Mouse (Mus musculus) liver, embryonic 15.5 days (tissue): ENCODE results near the gene Kcnj3. TPM values are rescaled to one million over a fixed set of nuclear protein-coding genes. Genes with fewer than 3 reads are reported as not detected.
A peak's percentile ranks its signal among the peaks of the same experiment; 100 is the strongest.

Experiments
- ATAC-seq: fragments of 200-750 bp; cut with Nextera tagmentation; 2 replicates; pipeline ENCODE4 v1.8.0; 2017; ENCODE audit warnings: moderate number of reproducible peaks, mild to moderate bottlenecking, moderate library complexity; ENCODE audit not compliant: insufficient read depth
- H3K27ac ChIP-seq: fragments of 300-500 bp; sonication (generic); replicated peaks from 2 replicates; pipeline ENCODE4 v1.5.1; 2015; ENCODE audit warnings: mild to moderate bottlenecking, inconsistent platforms
- H3K27me3 ChIP-seq: fragments of 300-500 bp; sonication (generic); 2 replicates; pipeline ENCODE4 v1.6.1; 2015; ENCODE audit warnings: mild to moderate bottlenecking, inconsistent platforms
- H3K36me3 ChIP-seq: fragments of 300-500 bp; sonication (generic); replicated peaks from 2 replicates; pipeline ENCODE4 v1.6.1; 2015; ENCODE audit warnings: moderate library complexity, mild to moderate bottlenecking, inconsistent platforms
- H3K4me1 ChIP-seq: fragments of 300-500 bp; sonication (generic); replicated peaks from 2 replicates; pipeline ENCODE4 v1.6.1; 2015; ENCODE audit warnings: inconsistent platforms
- H3K4me2 ChIP-seq: fragments of 300-500 bp; sonication (generic); 2 replicates; pipeline ENCODE4 v1.6.1; 2015; ENCODE audit warnings: moderate library complexity, mild to moderate bottlenecking, inconsistent platforms
- H3K4me3 ChIP-seq: fragments of 300-500 bp; sonication (generic); replicated peaks from 2 replicates; pipeline ENCODE4 v1.5.1; 2015; ENCODE audit warnings: mild to moderate bottlenecking, inconsistent platforms
- H3K9ac ChIP-seq: fragments of 300-500 bp; sonication (generic); 2 replicates; pipeline ENCODE4 v1.6.1; 2015; ENCODE audit warnings: moderate library complexity, mild to moderate bottlenecking, inconsistent platforms
- H3K9me3 ChIP-seq: fragments of 300-500 bp; sonication (generic); replicated peaks from 2 replicates; pipeline ENCODE4 v1.6.1; 2016; ENCODE audit warnings: inconsistent platforms
- WGBS: fragments of 180-500 bp; shearing (Covaris S2); methylation state at CpG from one replicate; pipeline ENCODE4 v1.1.7; 2015; ENCODE audit warnings: mixed read lengths; ENCODE audit not compliant: insufficient replicate concordance; 5-methylcytosine and 5-hydroxymethylcytosine counted together
- polyA plus RNA-seq: library from polyadenylated mRNA; unstranded; fragments of >200 nt; fragmentation: Nextera tagmentation; extraction: Ambion mirVana; gene quantifications from 2 replicates; pipeline ENCODE4 v1.2.1, GENCODE M21; 2015

Gene Kcnj3
- not detected in 2 replicates for polyA plus RNA-seq

- Histone ChIP-seq H3K9me3 (no peaks in the 10 kb centered on the region), H3K27ac (no peak within 1 kb of the TSS), H3K36me3 (no peaks in the 10 kb centered on the region), H3K27me3 (peaks cover 32% of the 10 kb centered on the region), H3K4me3 (no peak within 1 kb of the TSS), H3K4me2 (0 out of 2 replicates have a peak within 1 kb of the TSS, but pooled peaks have one; percentile 25), H3K4me1 (no peaks in the 10 kb centered on the region), H3K9ac (no peak within 1 kb of the TSS)
- no peak for ATAC-seq
- 3% methylated on average over 20 of the region's 20 CpGs for WGBS
Observed at GRCm38 (mm10) chr2:55435721-55436260, at the start of gene Kcnj3. TSS of gene Kcnj3 (plus strand) at chr2:55435970.

DNA sequence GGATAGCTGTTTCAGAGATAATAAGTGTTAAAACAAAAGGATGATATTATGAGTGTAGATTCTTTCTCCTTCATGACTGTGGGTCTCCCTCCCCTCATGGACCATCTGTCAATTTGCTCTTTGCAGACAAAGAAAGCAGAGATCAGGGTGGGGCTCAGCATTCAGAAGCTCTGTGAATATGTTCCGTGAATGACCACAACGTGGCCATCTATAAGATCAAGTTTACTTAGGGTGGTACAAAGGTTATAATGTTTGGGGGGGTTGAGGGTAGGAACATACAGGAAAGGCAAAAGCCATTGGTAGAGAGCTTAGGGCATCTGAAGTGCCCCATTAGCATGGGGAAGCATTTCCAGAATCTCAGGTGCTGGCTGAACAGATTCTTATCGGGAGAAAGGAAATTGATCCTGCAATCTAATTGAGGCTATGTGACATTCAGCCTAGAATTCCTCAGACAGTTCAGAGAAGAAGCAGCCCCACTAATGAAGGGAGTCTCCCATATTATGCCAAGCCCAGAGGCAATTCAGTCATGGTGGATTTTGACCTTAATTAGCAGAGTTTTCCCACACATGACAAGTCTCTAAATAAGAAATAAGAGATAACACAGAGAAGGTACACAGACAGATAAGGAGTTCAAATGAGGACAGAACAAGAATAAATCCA, 45.3 kb upstream of the Kcnj3 start:
- no peak overlapping the region for H3K4me2 ChIP-seq
- 65% methylated on average over 3 of the region's 3 CpGs for WGBS
- no peak for ATAC-seq
- H3K36me3 ChIP-seq, result no peaks in the 10 kb centered on the region
- no peak overlapping the region for H3K9ac ChIP-seq
- H3K4me1 ChIP-seq, result no peaks in the 10 kb centered on the region
- no peaks in the 10 kb centered on the region for H3K9me3 ChIP-seq
- H3K27me3 ChIP-seq, result no peaks in the 10 kb centered on the region
- H3K4me3 ChIP-seq, result no peak overlapping the region
- H3K27ac ChIP-seq, result no peak overlapping the region

GRCm38 (mm10) chr2:55405307-55405706, 30.5 kb upstream of the Kcnj3 start:
- no peak for ATAC-seq
- Histone ChIP-seq H3K9me3 (no peaks in the 10 kb centered on the region), H3K27ac (no peak overlapping the region), H3K4me3 (no peak overlapping the region), H3K4me2 (no peak overlapping the region), H3K27me3 (no peaks in the 10 kb centered on the region), H3K36me3 (no peaks in the 10 kb centered on the region), H3K4me1 (no peaks in the 10 kb centered on the region), H3K9ac (no peak overlapping the region)
- WGBS, result 53% methylated on average over 1 of the region's 1 CpGs

- Histone ChIP-seq H3K4me3 (no peak overlapping the region), H3K27ac (no peak overlapping the region), H3K27me3 (no peaks in the 10 kb centered on the region), H3K36me3 (no peaks in the 10 kb centered on the region), H3K4me2 (no peak overlapping the region), H3K9ac (no peak overlapping the region), H3K9me3 (no peaks in the 10 kb centered on the region), H3K4me1 (no peaks in the 10 kb centered on the region)
- ATAC-seq, result no peak
- WGBS, result 31% methylated on average over 2 of the region's 2 CpGs
Observed at GRCm38 (mm10) chr2:55427633-55428032, 8.1 kb upstream of the Kcnj3 start.

GRCm38 (mm10) chr2:55432104-55432503, 3.7 kb upstream of the Kcnj3 start:
- no peak overlapping the region for H3K4me3 ChIP-seq
- no peak overlapping the region for H3K9ac ChIP-seq
- peaks cover 23% of the 10 kb centered on the region for H3K27me3 ChIP-seq
- H3K27ac ChIP-seq, result no peak overlapping the region
- ATAC-seq, result no peak
- 55% methylated on average over 4 of the region's 4 CpGs for WGBS
- H3K4me2 ChIP-seq, result no peak overlapping the region
- H3K36me3 ChIP-seq, result no peaks in the 10 kb centered on the region
- H3K9me3 ChIP-seq, result no peaks in the 10 kb centered on the region
- H3K4me1 ChIP-seq, result no peaks in the 10 kb centered on the region

DNA sequence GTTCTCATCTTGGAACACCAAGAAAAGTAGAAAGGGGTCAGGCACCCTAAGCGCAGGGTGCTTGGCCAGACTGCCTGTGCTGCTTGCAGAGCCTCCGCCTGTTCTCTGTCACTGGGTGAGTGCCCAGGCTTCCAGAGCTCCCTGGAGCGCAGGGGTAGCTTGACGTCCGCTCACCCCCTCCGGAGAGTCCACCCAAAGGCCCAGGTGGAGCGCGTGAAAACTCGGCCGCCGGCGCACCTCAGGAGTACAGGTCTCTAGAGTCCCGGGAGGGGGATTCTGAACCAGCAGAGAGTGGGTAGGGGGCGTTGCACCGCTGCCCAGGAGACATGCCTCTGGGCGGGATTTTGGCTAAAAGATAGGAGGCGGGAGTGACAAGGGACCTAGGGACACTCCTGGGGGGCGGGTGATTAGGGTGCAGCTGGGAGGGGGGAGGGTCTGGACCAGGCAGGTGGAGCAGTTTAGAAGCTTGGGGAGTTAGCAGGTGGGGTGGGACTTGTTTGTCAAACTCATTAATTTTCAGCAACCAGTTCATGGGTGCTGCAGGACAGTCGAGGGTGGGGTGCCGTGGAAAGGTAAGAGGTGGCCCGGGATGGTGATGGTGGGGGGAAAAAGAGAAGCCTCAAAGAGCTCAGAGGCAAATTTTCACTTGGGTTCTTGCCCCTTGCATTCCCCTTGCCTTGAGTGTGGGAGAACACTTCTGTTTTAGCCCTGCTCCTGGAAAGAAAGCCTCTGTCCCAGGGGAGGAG, 664 bp downstream of the Kcnj3 start:
- Histone ChIP-seq H3K36me3 (no peaks in the 10 kb centered on the region), H3K27ac (no peak overlapping the region), H3K9me3 (no peaks in the 10 kb centered on the region), H3K4me2 (peak overlapping the region; percentile 25), H3K27me3 (peaks cover 32% of the 10 kb centered on the region), H3K9ac (no peak overlapping the region), H3K4me3 (no peak overlapping the region), H3K4me1 (no peaks in the 10 kb centered on the region)
- ATAC-seq, result no peak
- WGBS, result 4% methylated on average over 21 of the region's 21 CpGs

DNA sequence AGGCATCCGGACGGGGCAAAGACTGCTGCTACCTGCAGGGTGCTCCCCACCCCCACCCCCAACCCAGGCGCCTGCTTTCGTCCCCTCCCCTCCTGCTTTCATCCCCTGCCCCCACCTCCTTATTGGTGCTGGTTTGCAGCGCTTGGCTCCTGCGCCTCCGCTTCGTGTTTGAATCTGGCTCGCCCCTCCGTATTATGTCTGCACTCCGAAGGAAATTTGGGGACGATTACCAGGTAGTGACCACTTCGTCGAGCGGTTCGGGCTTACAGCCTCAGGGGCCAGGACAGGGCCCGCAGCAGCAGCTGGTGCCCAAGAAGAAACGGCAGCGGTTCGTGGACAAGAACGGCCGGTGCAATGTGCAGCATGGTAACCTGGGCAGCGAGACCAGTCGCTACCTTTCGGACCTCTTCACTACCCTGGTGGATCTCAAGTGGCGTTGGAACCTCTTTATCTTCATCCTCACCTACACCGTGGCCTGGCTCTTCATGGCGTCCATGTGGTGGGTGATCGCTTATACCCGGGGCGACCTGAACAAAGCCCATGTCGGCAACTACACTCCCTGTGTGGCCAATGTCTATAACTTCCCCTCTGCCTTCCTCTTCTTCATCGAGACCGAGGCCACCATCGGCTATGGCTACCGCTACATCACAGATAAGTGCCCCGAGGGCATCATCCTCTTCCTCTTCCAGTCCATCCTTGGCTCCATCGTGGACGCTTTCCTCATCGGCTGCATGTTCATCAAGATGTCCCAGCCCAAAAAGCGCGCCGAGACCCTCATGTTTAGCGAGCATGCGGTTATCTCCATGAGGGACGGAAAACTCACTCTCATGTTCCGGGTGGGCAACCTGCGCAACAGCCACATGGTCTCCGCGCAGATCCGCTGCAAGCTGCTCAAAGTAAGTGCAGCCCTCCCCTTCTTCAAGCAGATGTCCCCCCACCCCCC, 1.5 kb downstream of the Kcnj3 start:
- H3K9ac ChIP-seq, result no peak overlapping the region
- H3K27ac ChIP-seq, result no peak overlapping the region
- ATAC-seq, result no peak
- peak overlapping the region; percentile 25 for H3K4me2 ChIP-seq
- H3K4me1 ChIP-seq, result no peaks in the 10 kb centered on the region
- 2% methylated on average over 51 of the region's 51 CpGs for WGBS
- H3K36me3 ChIP-seq, result no peaks in the 10 kb centered on the region
- peaks cover 32% of the 10 kb centered on the region for H3K27me3 ChIP-seq
- H3K4me3 ChIP-seq, result no peak overlapping the region
- H3K9me3 ChIP-seq, result no peaks in the 10 kb centered on the region

GRCm38 (mm10) chr2:55437977-55438376, 2.2 kb downstream of the Kcnj3 start:
- no peaks in the 10 kb centered on the region for H3K9me3 ChIP-seq
- H3K27me3 ChIP-seq, result peaks cover 32% of the 10 kb centered on the region
- H3K4me2 ChIP-seq, result no peak overlapping the region
- H3K4me3 ChIP-seq, result no peak overlapping the region
- H3K9ac ChIP-seq, result no peak overlapping the region
- no peaks in the 10 kb centered on the region for H3K4me1 ChIP-seq
- no peaks in the 10 kb centered on the region for H3K36me3 ChIP-seq
- WGBS, result 17% methylated on average over 1 of the region's 1 CpGs
- H3K27ac ChIP-seq, result no peak overlapping the region
- no peak for ATAC-seq

DNA sequence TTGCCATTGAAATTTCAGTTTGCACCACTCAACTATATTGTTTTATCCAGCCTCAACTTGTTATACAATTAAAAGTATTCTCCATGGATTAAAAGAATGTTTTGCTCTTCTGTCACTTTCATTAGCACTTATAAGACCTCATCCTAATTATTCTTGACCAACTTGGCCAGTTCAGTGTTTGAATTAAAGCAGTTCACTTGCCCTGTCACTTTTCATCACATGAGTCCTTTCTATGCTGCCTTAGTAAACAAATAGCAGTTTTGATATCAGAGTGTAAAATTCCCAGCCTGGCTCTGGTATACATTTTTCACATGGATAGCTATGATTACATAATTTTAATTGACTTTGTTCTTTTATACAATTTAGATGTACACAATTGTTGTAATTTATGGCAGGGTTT, 3.4 kb downstream of the Kcnj3 start:
- H3K4me1 ChIP-seq, result no peaks in the 10 kb centered on the region
- H3K9me3 ChIP-seq, result no peaks in the 10 kb centered on the region
- H3K4me2 ChIP-seq, result no peak overlapping the region
- no peak for ATAC-seq
- H3K9ac ChIP-seq, result no peak overlapping the region
- H3K36me3 ChIP-seq, result no peaks in the 10 kb centered on the region
- H3K27ac ChIP-seq, result no peak overlapping the region
- H3K4me3 ChIP-seq, result no peak overlapping the region
- H3K27me3 ChIP-seq, result peaks cover 32% of the 10 kb centered on the region

DNA sequence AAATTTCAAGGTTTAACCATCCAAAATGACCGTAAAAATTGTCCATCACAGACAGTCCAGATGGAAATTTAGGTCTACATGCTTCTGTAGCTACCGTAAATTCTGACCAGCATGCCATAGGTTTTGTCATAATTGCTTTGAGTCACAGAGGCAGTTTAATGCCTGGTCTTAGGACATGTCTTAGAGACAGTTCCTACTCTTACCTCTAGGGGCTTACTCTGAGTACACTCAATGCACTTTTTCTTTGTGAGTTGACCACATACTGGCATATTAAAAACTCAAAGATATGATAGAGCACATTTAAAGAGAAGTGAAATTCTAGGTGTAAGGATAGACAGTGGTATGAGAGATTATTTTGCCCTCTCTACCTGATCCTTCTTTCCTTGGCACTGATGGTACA, 6.2 kb downstream of the Kcnj3 start:
- no peak overlapping the region for H3K9ac ChIP-seq
- no peak for ATAC-seq

GRCm38 (mm10) chr2:55447298-55447697, 11.5 kb downstream of the Kcnj3 start:
- no peak for ATAC-seq
- Histone ChIP-seq H3K9me3 (no peaks in the 10 kb centered on the region), H3K9ac (no peak overlapping the region), H3K27ac (no peak overlapping the region), H3K36me3 (no peaks in the 10 kb centered on the region), H3K27me3 (no peaks in the 10 kb centered on the region), H3K4me2 (no peak overlapping the region), H3K4me1 (no peaks in the 10 kb centered on the region), H3K4me3 (no peak overlapping the region)

More for the DNA sequence above, 6.2 kb downstream of the Kcnj3 start:
- H3K9me3 ChIP-seq, result no peaks in the 10 kb centered on the region
- WGBS, result 58% methylated on average over 2 of the region's 2 CpGs
- H3K36me3 ChIP-seq, result no peaks in the 10 kb centered on the region
- no peak overlapping the region for H3K4me3 ChIP-seq
- no peak overlapping the region for H3K27ac ChIP-seq
- no peaks in the 10 kb centered on the region for H3K4me1 ChIP-seq
- H3K27me3 ChIP-seq, result peaks cover 10% of the 10 kb centered on the region
- no peak overlapping the region for H3K4me2 ChIP-seq
